Comparison of ENCODE assay signal across 19 mouse cellular contexts in the genomic region with DNA sequence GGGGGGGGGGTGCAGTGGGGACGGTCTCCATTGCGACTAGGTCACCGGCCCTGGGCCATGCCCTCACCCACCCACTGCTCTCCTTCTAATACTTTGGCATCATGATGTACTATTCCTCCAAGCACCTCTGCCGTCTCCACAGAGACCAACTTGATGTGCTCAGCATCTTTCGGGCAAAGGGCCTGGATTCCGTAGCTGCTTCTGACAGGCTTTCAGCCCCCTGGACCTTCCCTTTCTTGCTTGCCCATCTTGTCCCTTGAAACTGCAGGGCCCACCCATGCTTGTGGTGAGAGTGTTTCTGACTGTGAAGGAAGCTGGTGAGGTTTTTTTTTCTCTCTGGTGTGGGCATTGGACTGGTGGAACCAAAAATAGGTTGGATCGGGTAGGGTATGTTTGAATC. TPM values are rescaled to one million over a fixed set of nuclear protein-coding genes. Genes with fewer than 3 reads are reported as not detected.
DNase-seq lines count a peak whose midpoint lies in the region; ATAC-seq lines count a peak whose summit lies in the region.
"Had no signal": no experiment of that assay in that cellular context is flagged by ENCODE, and none has a peak within 500 bp of the region (broad histone marks: within the 10 kb centered on the region; RNA-seq: fewer than 3 reads in every experiment).

No protein-coding gene starts in this region.

- DNase-seq in cerebellum, adult 9-11 months, result peak; percentile 54
- no peak for DNase-seq in cerebellum, adult 11 months
- DNase-seq in hindbrain, embryonic 11.5 days (ENCODE audit: low spot score), result no peak
- no peak for DNase-seq in hindbrain, embryonic 14.5 days (ENCODE audit: low spot score)
- no peak for DNase-seq in gastrocnemius, postnatal 14 days
- DNase-seq: adrenal gland, postnatal 14 days; B cell, adult 2 months; heart, postnatal 4 days; right cerebral cortex, adult 18-20 months had no signal

- peak overlapping the region; percentile 74 for H3K4me2 ChIP-seq in hindbrain, embryonic 13.5 days
- H3K4me2 ChIP-seq in hindbrain, embryonic 11.5 days (replicated peaks; ENCODE audit: low read depth, low read length), result no peak overlapping the region
- H3K4me2 ChIP-seq in hindbrain, embryonic 14.5 days (replicated peaks), result peak overlapping the region; percentile 74
- H3K4me2 ChIP-seq in midbrain, embryonic 15.5 days, result peak overlapping the region; percentile 70
- H3K4me2 ChIP-seq: limb, embryonic 12.5 days had no signal

- H3K27me3 ChIP-seq in hindbrain, embryonic 13.5 days, result peaks cover 21% of the 10 kb centered on the region
- peaks cover 12% of the 10 kb centered on the region for H3K27me3 ChIP-seq in hindbrain, embryonic 11.5 days (ENCODE audit: control insufficient read depth, insufficient read depth, low read length)
- H3K27me3 ChIP-seq in hindbrain, embryonic 14.5 days (ENCODE audit: control insufficient read depth, insufficient read depth, low read length), result peaks cover 5% of the 10 kb centered on the region; the same call in 1 of the 2 replicates
- H3K27me3 ChIP-seq in midbrain, embryonic 15.5 days (replicated peaks), result no peaks in the 10 kb centered on the region

- no peaks in the 10 kb centered on the region for H3K36me3 ChIP-seq in hindbrain, embryonic 13.5 days
- no peaks in the 10 kb centered on the region for H3K36me3 ChIP-seq in hindbrain, embryonic 11.5 days (ENCODE audit: control insufficient read depth, insufficient read depth, low read length)
- H3K36me3 ChIP-seq in hindbrain, embryonic 14.5 days (replicated peaks; ENCODE audit: control insufficient read depth, insufficient read depth), result no peaks in the 10 kb centered on the region
- no peaks in the 10 kb centered on the region for H3K36me3 ChIP-seq in midbrain, embryonic 15.5 days (replicated peaks)
- H3K36me3 ChIP-seq: embryonic facial prominence, embryonic 13.5 days; limb, embryonic 12.5 days had no signal

- WGBS in hindbrain, embryonic 13.5 days, result 76% methylated on average over 7 of the region's 7 CpGs
- 78% methylated on average over 7 of the region's 7 CpGs for WGBS in hindbrain, embryonic 11.5 days
- 77% methylated on average over 7 of the region's 7 CpGs for WGBS in hindbrain, embryonic 14.5 days
- WGBS in midbrain, embryonic 15.5 days, result 77% methylated on average over 7 of the region's 7 CpGs

- ATAC-seq in hindbrain, embryonic 13.5 days (ENCODE audit: low FRiP score), result no peak
- no peak for ATAC-seq in hindbrain, embryonic 11.5 days (ENCODE audit: low FRiP score)
- no peak for ATAC-seq in hindbrain, embryonic 14.5 days (ENCODE audit: low FRiP score)
- ATAC-seq in midbrain, embryonic 15.5 days (replicated peaks), result no peak
- ATAC-seq: intestine, postnatal 0 days; lung, postnatal 0 days had no signal

- H3K4me3 ChIP-seq in hindbrain, embryonic 13.5 days, result peak overlapping the region; percentile 70
- no peak overlapping the region for H3K4me3 ChIP-seq in hindbrain, embryonic 11.5 days (ENCODE audit: low read depth, low read length)
- peak overlapping the region; percentile 77; the same call in 1 of the 2 replicates for H3K4me3 ChIP-seq in hindbrain, embryonic 14.5 days (replicated peaks; ENCODE audit: low read length)
- peak overlapping the region; percentile 82 for H3K4me3 ChIP-seq in midbrain, embryonic 15.5 days
- H3K4me3 ChIP-seq: limb, embryonic 12.5 days; myocyte had no signal

- intact Hi-C loops in gastrocnemius, postnatal 14 days (cut with DNase I; ENCODE audit: low total_unique reads), result loop anchor here (5.0 kb wide), 1 partner anchor 49 kb away; no protein-coding TSS in a partner anchor

- H3K4me1 ChIP-seq in hindbrain, embryonic 13.5 days (replicated peaks), result peaks cover 57% of the 10 kb centered on the region
- H3K4me1 ChIP-seq in hindbrain, embryonic 11.5 days (replicated peaks; ENCODE audit: control insufficient read depth, insufficient read depth, low read length), result 0 out of 2 replicates have a peak, but pooled peaks cover 6% of the 10 kb centered on the region
- H3K4me1 ChIP-seq in hindbrain, embryonic 14.5 days (replicated peaks; ENCODE audit: control insufficient read depth, insufficient read depth, low read length), result peaks cover 37% of the 10 kb centered on the region
- H3K4me1 ChIP-seq in midbrain, embryonic 15.5 days, result peaks cover 53% of the 10 kb centered on the region

- H3K9me3 ChIP-seq in hindbrain, embryonic 13.5 days, result no peaks in the 10 kb centered on the region
- no peaks in the 10 kb centered on the region for H3K9me3 ChIP-seq in hindbrain, embryonic 11.5 days (ENCODE audit: control insufficient read depth, low read length)
- H3K9me3 ChIP-seq in hindbrain, embryonic 14.5 days (ENCODE audit: control insufficient read depth, low read length), result no peaks in the 10 kb centered on the region
- H3K9me3 ChIP-seq in midbrain, embryonic 15.5 days, result no peaks in the 10 kb centered on the region
- H3K9me3 ChIP-seq: embryonic facial prominence, embryonic 13.5 days; limb, embryonic 12.5 days had no signal

- peak overlapping the region; percentile 91; the same call in 1 of the 2 replicates for H3K9ac ChIP-seq in hindbrain, embryonic 13.5 days
- no peak overlapping the region for H3K9ac ChIP-seq in hindbrain, embryonic 11.5 days (ENCODE audit: low read depth, low read length)
- H3K9ac ChIP-seq in hindbrain, embryonic 14.5 days, result no peak overlapping the region
- H3K9ac ChIP-seq in midbrain, embryonic 15.5 days, result peak overlapping the region; percentile 79; the same call in 1 of the 2 replicates
- H3K9ac ChIP-seq: embryonic facial prominence, embryonic 13.5 days; limb, embryonic 12.5 days; liver, embryonic 14.5 days had no signal

- no peak overlapping the region for H3K27ac ChIP-seq in hindbrain, embryonic 13.5 days
- no peak overlapping the region for H3K27ac ChIP-seq in hindbrain, embryonic 11.5 days (ENCODE audit: low read depth, low read length)
- H3K27ac ChIP-seq in hindbrain, embryonic 14.5 days, result no peak overlapping the region
- no peak overlapping the region for H3K27ac ChIP-seq in midbrain, embryonic 15.5 days
- H3K27ac ChIP-seq: embryonic facial prominence, embryonic 13.5 days; kidney, postnatal 0 days; limb, embryonic 12.5 days; liver, embryonic 14.5 days had no signal

RNA-seq across cellular contexts. Expression of a gene that starts 2.1 kb away (rescaled TPM):
- 7.9 and 8.4 TPM in 2 replicates for polyA plus RNA-seq in hindbrain, embryonic 13.5 days (2015; fragmentation: Nextera tagmentation; extraction: Ambion mirVana)
- polyA plus RNA-seq in hindbrain, embryonic 11.5 days (2014; fragmentation: Nextera tagmentation; extraction: Ambion mirVana), result 2.1 and 2.4 TPM in 2 replicates
- 12.0 and 14.0 TPM in 2 replicates for polyA plus RNA-seq in hindbrain, embryonic 14.5 days (2014; fragmentation: Nextera tagmentation; extraction: Ambion mirVana)
- polyA plus RNA-seq in midbrain, embryonic 15.5 days (2015; fragmentation: Nextera tagmentation; extraction: Ambion mirVana), result 19.6 and 21.0 TPM in 2 replicates
- 1 to 10 TPM; 2.5 to 2.7 TPM for total RNA-seq in gastrocnemius, postnatal 14 days (2021)
- total RNA-seq: megakaryocyte progenitor cell, adult 5-6 weeks had no signal

Comparison
In these comparisons a context has a peak if more than half of its experiments do, and no peak if none do; other contexts are left out.
1. H3K9ac ChIP-seq: peak in hindbrain, embryonic 13.5 days (single experiment) and midbrain, embryonic 15.5 days (single experiment); none in hindbrain, embryonic 11.5 days (single experiment) and hindbrain, embryonic 14.5 days (single experiment).